Mouse (Mus musculus) T-cell, adult 2 months (primary cell): ENCODE data around the gene Sumo3.
A peak's percentile ranks its signal among the peaks of the same experiment; 100 is the strongest.

Source experiments
- DNase-seq: peaks from one replicate; pipeline ENCODE4 v3.0.0; 2022; ENCODE audit warnings: low spot score

The Sumo3 gene

DNA sequence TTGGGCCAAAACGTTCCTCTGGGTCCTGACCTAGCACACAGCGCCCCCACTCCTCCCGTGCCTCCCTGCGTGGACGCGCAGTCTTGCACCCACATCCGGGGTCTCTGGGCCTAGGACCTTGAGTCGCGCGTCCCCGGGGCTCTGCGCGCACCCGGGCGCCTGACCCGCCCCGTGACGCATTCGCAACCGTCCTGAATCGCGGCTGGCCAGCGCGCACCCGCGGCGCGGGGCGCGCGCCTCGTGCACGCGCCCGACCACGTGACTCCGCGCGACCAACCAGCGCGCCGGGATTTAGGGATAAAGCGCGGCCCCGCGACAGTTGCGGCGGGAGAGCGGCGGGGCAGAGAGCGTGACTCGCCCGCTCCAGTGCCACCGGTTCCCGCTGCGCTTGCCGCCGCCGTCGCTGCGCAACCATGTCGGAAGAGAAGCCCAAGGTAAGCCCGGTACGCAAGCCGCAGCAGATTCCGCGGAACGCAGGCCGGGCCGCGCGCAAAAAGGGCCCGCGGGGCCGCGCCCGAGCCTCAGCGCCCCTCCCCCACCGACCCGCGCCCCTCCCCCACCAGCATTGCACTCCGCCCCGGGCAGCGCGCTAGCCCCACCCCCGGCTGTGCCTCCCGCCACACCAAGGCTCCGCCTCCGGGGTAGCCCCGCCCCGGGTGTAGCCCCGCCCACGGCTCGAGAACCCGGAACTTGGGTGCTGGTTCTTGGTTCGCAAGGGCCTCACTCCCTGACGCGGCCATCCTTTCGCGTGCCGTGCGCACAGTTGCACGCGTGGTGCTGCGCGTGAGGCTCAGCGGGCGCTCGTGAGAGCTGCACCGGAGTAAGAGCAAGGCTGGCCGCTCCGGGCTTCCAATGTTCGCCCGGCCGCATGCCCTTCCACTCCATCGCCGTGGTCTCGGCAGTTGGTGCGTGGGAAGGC, at the start of gene Sumo3, which contains the start of gene Gm49325:
Gene Sumo3, plus strand, starts transcription at position 190 of the 919 bp plus-strand sequence.
Gene Gm49325, plus strand, starts transcription at position 290 of the 919 bp plus-strand sequence.
- peak; percentile 99 for DNase-seq

DNA sequence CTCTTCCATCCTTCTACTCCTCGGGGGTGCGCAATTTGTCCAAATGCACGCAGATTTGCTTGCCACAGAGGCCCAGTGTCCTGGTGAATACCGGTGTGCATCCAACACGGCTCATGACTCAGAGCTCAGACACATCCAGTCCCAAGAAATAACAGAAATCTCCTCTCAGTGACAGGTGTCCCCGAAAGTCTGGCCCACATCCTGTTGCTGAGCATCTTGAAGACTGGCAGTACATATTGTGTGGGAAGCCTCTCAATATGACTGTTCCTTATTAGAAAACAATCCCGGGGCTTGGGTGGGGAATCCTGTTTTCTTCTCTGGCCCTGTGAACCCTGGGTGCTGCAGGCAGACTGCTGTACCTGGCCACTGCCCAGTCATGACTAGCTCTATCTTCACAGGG, 49.3 kb upstream of the Sumo3 start:
- DNase-seq, result peak; percentile 26

DNA sequence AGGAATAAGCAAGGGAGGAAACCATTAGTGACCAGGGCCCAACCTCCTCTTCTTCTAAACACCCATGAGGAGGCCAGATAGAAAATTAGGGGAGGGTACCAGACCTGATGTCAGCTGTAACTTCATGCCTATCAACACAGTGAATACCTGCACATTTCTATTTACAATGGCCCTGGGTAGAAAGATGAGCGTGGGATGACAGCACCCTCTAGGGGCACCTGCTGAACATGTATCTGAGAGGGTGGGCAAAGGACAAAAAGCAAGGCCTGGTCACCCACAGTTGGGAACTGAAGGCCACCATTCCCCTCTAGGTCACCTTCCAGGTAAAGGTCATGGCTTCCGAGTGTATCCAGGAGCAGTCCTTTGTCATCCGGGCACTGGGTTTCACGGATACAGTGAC, 48.3 kb upstream of the Sumo3 start:
- DNase-seq, result no peak

DNA sequence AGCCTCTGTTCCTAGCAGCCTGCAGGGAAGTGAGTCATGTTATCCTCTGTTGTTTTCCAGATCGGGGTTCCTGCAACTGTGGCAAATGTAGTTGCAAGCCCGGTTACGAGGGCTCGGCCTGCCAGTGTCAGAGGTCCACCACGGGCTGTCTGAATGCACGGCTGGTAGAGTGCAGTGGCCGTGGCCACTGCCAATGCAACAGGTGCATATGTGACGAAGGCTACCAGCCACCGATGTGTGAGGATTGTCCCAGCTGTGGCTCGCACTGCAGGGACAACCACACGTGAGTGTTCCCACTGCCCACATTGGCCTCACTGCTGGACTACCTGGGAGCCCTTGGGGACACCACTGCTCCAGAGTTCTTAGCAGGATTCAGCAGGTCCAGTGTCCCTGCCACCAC, 45.8 kb upstream of the Sumo3 start:
- DNase-seq, result no peak

DNA sequence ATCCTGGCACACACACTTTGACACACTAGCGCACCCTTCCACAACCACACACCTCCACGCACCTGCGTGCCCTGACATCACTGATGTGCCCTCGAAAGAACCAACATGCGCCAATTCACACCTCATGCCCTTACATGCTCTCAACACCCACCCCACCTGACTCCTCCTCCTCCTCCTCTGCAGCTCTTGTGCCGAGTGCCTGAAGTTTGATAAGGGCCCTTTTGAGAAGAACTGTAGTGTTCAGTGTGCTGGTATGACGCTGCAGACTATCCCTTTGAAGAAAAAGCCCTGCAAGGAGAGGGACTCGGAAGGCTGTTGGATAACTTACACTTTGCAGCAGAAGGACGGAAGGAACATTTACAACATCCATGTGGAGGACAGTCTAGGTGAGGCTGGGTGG, 45.1 kb upstream of the Sumo3 start:
- DNase-seq, result no peak

DNA sequence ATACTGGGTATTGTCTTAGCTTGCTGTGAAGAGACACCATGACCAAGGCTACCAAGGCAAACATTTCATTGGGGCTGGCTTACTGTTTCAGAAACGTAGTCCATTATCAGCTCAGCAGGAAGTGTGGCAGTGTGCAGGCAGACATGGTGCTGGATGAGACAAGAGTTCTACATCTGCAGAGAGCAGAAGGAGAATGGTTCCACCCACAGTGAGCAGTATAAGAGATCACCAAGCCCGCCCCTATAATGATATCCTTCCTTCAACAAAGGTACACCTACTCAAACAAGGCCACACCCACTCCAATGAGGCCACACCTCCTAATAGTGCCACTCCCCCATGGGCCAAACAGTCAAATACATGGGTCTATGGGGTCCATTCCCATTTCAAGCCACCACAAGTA, 44.4 kb upstream of the Sumo3 start:
- DNase-seq, result no peak

DNA sequence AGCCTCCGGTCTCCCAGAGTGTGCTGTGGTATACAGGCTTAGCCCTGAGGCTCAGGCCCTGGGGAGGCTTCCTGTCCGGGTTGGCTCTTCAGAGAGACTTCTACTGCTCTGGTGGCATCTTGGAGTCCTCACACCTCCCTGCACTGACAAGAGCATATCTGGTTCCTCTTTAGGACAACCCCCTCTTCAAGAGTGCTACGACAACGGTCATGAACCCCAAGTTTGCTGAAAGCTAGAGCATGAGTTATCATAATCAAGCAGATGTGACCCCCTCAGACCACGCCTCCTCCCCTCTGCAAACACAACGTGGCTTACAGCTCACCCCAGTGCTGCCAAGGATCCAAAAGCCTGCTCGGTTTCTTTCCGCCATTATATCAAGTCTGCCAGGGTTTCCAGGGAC, 40.9 kb upstream of the Sumo3 start:
- no peak for DNase-seq

DNA sequence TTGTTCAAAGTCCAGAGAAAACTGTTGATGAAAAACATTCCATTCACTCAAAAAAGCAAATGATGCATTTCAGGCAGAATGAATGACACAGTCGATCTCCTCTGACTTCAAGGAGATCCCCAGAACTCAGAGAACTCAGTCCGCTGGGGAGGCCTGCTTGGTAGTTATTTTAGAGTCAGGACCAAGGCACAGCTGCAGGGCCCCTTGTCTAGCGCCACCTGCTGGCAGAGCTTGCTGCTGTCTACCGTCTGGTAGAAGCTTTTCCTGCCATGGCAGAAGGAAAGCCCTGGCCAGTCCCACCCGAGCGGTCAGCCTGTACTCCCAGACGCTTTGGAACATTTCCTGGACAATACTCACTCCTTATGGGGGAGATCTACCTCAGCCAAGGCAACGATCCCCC, 39.2 kb upstream of the Sumo3 start:
- peak; percentile 79 for DNase-seq

DNA sequence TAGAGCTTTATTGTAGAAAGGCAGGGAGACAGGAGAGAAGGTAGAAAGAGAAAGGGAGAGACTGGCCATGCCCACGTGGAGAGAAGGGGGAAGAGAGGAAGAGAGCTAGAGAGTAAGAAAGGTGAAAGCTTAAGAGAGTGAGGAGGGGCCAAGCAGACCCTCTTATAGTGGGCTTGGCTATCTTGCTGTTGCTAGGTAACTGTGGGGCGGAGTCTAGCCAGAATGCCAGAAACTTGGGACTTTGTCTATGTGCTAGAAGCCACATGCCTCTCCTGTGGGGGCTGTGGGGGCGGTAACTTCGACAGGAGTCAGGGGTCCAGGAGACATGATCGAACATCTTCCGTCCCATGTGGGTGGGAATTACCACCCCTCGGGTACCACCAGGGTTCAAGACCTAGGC, 36.4 kb upstream of the Sumo3 start:
- no peak for DNase-seq

DNA sequence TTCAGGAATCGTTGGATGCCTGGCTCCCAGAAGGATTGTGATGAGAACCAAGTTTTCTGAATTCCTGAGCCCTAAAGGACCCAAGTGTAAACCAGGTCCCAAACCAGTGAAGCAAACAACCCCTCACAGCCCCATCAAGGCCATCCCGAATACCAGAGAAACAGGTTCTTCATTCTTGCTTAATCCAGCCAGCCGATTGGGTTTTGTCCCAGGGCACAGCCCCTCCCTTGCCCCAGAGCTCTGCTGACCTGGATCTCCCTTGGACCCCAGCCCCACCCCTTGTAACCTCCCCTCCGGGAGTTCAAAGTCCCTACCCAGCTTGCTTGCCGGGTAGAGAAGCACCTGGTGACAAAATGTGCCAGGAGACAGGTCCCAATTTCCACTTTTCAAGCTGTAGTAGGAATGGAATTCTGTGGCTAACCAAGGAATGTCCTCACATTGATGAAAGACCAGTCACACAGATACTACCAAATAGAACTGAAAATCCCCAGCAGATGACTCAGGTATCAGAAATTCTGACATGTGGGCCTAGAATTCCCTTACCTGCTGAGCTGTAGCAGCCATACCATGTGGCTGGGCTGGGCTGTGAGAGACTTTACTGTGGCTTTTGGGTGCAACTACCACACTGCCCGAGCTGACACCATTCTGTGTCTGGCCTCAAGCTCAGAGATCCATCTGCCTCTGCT, 35.8 kb upstream of the Sumo3 start:
- DNase-seq, result no peak

DNA sequence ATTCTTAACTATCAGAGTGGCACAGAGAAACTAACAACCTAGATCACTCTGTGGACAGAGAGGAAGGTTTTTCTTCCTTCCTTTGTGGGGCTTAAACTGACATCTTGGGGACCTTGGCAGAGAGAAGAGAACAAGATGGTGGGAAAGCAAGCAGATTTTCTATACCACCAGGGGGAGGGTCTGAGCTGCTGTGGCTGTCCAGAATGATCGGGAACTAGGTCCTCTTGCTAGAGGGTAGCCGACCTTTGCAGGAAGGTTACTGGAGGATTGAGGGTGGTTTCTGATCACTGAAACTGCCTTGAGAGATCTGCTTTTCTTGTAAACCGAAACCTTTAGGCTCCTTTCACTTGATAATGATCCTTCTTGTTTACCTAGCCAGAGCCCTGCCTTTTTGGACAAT, 33.7 kb upstream of the Sumo3 start:
- no peak for DNase-seq

DNA sequence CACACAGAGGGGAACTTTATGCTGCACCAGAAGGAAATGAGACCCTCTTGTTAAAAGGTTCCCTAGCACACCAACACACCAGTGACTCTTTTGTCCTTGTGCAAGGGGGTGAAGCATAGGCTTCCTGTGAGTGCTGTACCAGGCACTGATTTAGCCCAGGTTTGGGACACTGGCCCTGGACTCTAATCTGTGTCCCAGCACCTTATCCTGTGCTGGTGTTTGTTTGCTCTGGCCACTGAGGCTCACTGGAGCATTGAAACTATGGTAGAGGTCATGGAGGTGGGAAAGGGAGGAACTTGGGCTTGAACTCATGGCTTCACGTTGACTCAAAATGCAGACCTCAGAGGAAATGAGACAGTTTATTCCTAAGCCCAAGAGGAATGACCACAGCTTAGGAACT, 32.7 kb upstream of the Sumo3 start:
- no peak for DNase-seq

DNA sequence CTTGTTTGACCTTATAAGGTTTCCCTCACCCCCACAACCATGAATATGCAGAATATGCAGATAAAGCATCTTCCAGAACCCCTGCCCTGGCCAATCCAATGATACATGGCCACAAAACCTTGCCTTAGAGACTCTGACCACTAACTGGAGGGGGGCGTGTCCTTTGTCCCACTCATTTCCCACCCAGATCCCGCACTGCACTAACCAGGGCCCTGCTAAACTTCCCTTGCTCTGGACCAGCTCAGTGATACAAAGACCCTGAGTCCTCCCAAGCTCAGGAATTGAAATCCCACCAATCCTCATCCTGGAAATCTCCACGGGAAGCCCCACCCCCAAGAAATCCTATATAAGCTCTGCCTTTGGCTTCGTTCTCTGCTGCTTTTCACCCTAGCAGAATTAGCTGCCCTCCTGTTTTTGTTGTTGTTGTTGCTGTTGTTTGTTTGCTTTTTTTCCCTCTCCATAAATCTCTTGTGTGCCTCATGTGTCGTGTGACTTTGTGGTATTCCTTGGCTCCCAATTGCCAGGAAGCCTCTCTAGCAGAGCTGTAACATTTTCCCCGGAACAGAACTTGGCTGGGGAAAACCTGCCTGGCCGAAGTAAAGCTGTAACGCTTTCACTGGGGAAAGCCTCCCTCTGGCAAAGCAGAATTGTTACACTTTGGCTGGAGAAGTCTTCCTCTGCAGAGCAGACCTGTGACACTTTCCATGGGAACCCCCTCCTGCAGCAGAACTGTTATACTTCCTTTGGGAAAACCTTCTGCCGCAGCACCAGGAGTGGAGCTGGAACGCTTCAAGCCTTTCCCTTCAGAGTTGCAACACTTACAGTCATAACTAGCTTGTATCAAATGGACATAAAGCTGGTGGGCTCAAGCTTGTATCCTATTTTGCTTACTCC, 25.6 kb upstream of the Sumo3 start:
- no peak for DNase-seq

DNA sequence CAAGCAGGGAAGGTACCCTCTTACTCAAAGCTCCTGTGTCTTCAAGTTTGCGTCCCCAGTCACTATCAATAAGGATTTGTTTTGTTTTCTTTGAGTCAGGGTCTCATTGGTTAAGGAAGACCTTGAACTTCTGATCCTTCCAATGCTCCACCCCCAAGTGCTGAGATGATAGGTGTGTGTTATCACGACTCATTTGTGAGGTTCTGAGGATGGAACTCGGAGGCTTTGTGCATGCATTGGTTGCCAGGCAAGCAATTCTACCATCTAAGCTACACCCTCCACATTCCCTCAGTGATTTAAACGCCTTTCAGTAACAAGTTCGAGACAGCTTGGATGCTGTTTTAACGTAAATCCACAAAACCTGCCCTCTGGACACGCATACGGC, 24.9 kb upstream of the Sumo3 start:
- DNase-seq, result no peak

DNA sequence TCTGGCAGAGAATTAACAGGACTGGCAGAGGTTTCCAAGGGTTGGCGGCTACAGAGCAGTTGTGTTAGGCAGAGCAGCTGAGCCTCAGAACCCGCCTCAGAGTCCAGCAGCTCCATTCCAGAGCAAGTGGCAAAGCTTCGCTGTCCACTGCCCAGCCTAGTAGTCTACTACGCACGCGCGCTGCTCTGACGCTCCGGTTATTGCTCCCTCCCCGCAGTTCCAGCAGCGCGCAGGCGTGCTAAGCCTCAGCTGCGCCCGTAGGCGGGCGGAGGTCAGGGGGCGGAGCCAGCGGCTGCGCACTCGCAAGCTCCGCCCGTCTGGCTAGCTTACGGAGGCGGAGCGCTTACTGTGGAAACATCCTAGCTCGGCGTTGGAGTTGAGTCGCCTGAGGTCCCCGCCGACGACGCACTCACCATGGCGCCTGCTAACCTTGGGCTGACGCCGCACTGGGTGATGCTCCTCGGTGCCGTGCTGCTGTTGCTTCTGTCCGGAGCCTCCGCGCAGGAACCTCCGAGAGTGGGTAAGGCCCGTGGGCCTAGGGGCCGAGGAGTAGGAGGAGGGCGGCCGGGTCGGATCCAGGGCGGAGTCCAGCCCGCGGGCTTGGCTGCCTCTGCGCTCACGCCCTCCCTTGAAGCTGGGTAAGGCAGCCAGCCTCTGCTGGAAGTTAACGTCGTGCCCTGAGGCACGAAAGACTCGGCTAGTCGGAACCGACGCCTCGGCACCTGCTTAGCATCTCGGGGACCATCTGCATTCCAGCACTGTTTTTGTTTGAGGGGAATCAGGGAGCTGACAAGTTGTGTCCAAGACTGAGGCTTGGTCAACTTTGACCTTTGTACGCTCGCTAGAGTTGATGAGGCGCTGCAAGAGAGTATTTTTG, 24.3 kb upstream of the Sumo3 start, which contains the start of gene Pttg1ip:
Gene Pttg1ip, plus strand, starts transcription at position 313 of the 877 bp plus-strand sequence.
- DNase-seq, result peak; percentile 97

DNA sequence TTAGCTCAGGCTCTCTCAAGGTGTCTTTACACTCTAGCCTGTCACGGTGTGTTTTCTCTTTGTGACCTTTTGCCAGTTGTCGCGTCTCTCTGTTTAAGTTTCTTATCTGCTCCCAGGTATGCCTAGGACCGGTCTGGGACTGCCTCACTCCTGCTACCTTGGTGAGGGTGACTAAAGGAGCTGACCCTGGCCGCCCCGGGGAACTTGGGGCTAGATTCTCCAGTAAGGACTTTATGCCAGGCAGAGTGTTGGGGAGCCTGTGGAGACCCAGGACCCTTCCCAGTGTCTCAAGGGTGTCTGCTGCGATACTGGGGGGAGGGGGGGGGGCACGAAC, 23.6 kb upstream of the Sumo3 start:
- no peak for DNase-seq

DNA sequence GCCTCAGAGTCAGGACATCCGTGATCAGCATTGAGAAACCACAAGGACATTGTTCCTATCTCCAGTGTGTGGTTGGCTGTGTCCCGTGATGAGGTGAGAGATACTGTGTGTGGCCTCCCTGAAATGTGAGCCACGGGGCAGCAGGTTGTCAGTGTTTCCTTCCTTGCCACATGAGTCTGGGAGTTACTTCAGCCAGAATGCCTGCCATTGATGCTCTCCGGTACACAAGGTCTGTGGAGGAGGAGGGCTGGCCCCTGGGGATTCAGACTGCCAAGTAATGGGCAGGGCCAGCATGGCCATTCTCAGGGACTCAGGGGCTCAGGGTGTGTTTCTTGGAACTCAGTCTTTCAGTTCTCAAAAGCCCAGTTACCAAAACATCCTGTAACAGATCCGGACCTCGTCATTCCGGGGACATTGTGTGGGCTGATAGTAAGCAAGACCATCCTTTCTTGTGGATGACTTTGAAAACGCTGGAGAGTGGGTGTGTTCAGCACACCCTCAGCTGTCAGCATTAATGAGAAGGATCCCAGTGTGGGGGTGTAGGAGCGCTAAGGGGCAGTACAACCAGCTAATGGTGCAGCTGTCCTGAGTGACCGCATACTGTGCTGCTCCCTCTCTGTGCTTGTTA, 22.0 kb upstream of the Sumo3 start:
- peak; percentile 15 for DNase-seq

DNA sequence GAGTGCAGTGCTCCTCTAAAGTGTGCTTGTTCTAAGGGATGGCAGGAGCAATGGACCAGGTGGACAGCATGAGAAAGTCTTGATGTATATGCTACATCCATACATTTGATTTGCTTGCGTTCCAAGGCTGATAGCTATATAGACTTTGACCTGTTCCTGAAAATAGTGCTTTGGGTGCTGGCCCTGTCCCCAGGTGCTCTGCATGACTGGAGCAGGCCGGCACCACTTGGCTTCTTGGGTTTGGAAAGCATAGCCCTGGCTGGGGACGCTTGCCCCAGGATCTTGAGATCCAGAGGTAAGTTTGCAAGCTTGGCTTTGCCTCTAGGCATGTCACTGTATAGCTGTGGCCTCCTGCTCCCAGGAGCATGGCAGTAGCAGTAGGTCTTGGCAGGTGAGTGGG, 19.3 kb upstream of the Sumo3 start:
- no peak for DNase-seq

DNA sequence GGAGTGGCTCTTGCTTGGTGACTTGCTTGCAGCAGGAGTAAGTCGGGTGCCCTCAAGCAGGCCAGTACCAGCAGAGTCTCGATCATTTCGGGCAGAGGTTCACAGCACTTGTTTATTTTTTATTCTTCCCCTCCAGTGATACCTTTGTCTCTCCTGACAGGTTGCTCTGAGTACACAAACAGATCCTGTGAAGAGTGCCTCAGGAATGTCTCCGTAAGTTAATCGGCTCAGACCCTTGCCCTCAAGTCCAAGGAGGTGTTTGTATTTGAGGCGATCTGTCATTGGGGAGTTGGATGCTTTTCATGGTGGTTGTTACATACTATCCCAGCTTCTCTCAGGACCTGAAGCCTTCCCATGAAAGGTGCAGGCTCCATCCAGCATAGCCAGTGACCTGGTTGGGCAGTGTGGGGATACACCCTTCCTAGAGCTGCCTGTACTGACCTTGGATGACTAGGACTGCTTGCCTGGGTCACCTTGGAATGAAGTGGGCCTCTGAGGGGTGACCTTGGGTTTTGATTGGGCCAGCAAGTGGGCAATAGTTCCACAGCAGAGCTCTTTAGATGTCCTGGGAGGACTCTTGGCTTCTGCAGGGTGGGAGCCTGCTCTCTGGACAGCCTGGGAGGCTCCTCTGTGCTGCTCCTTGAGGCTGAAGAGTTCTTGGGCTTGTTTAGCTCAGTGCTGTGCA, 18.7 kb upstream of the Sumo3 start:
- DNase-seq, result no peak

DNA sequence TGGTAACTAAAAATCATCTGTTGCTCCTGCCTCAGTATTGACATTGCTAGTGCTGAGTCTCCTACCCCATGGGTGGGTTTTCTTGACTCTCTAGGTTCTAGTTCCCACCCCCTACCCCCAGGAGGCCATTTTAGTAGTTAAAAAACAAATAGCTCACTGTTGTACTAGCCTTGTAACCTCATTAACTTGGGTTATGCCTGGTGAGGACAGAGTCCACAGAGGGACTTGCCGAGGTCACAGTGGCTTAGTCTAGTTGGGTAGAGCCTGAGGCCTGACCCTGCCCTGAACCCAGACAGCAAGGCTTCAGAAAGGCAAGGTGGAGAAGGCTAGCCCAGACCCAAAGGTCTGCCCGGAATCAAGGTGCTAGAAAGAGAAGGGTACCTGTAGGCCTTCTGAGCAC, 17.9 kb upstream of the Sumo3 start:
- no peak for DNase-seq
